Mouse (Mus musculus): ENCODE measurements around the gene Clasp2. TPM values are rescaled to one million over a fixed set of nuclear protein-coding genes. Genes with fewer than 3 reads are reported as not detected.
"Not testable (repeated sequence)": the region's sequence is repeated elsewhere in the genome, so short reads cannot be mapped to it uniquely, and the experiment has no call there.

Gene Clasp2
- polyA plus RNA-seq, 1 experiment from 2014 or later: 117 TPM

DNA sequence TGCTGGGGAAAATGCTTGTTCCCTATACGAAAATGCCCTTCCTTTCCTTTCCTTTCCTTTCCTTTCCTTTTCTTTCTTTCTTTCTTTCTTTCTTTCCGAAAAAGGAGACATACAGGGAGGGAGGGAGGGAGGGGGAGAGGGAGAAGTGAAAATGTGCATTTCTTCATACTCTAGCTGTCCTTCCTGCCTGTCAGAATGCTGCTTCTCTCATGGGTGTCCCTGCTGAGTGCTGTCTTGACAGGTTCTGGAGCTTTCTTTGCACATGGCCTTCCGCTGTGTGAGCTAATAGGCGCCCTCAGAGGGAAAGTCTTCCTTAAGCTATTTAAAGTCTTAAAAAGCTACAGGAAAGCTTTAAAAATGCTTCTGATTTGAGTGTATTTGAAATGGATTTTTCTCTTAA lies 95.7 kb downstream of the Clasp2 start:
- no peak for ATAC-seq (ENCODE audit: low FRiP score, low read depth)
- Histone ChIP-seq H3K4me1 (replicated peaks) (no peaks in the 10 kb centered on the region), H3K9me3 (no peaks in the 10 kb centered on the region), H3K27ac (replicated peaks) (no peak overlapping the region), H3K27me3 (no peaks in the 10 kb centered on the region), H3K36me3 (peaks cover 8% of the 10 kb centered on the region), H3K9ac (no peak overlapping the region), H3K4me3 (no peak overlapping the region), H3K4me2 (no peak overlapping the region)
- 88% methylated on average over 3 of the region's 4 CpGs for WGBS

- H3K36me3 ChIP-seq: peaks cover 10% of the 10 kb centered on the region
- no peak for ATAC-seq (ENCODE audit: low FRiP score, low read depth)
- H3K27me3 ChIP-seq: no peaks in the 10 kb centered on the region
- no peaks in the 10 kb centered on the region for H3K4me1 ChIP-seq (replicated peaks)
- H3K27ac ChIP-seq (replicated peaks): no peak overlapping the region
- H3K4me3 ChIP-seq: no peak overlapping the region
- 91% methylated on average over 5 of the region's 5 CpGs for WGBS
- H3K9ac ChIP-seq: no peak overlapping the region
- H3K9me3 ChIP-seq: no peaks in the 10 kb centered on the region
- H3K4me2 ChIP-seq: no peak overlapping the region
Observed at GRCm38 (mm10) chr9:113837461-113837860, 96.2 kb downstream of the Clasp2 start.

DNA sequence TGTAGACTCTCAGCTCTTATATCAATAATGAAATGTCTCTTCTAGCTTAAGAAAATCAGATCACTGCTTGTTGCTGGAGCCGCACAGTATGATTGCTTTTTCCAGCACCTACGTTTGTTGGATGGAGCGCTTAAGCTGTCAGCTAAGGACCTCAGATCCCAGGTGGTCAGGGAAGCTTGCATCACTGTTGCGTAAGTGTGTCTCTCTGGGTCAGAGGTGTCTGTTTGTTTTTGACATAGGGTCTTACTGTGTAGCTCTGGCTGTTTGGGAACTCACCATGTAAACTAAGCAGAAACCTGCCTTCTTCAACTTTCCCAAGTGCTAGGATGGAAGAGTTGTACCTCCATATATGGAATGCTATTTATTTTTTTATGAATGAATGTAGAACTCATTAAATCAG lies 102.8 kb downstream of the Clasp2 start:
- peaks cover 39% of the 10 kb centered on the region for H3K36me3 ChIP-seq

GRCm38 (mm10) chr9:113855441-113855840 lies 114.2 kb downstream of the Clasp2 start:
- Histone ChIP-seq H3K4me1 (replicated peaks) (no peaks in the 10 kb centered on the region), H3K27ac (replicated peaks) (no peak overlapping the region), H3K9me3 (no peaks in the 10 kb centered on the region), H3K36me3 (peaks cover 67% of the 10 kb centered on the region), H3K4me2 (no peak overlapping the region), H3K4me3 (no peak overlapping the region), H3K9ac (no peak overlapping the region), H3K27me3 (no peaks in the 10 kb centered on the region)
- WGBS: 95% methylated on average over 3 of the region's 3 CpGs
- no peak for ATAC-seq (ENCODE audit: low FRiP score, low read depth)

More for the DNA sequence above, 102.8 kb downstream of the Clasp2 start:
- H3K9me3 ChIP-seq: no peaks in the 10 kb centered on the region
- no peak overlapping the region for H3K9ac ChIP-seq
- H3K27ac ChIP-seq (replicated peaks): no peak overlapping the region
- ATAC-seq (ENCODE audit: low FRiP score, low read depth): no peak
- no peak overlapping the region for H3K4me3 ChIP-seq
- H3K27me3 ChIP-seq: no peaks in the 10 kb centered on the region
- 89% methylated on average over 4 of the region's 4 CpGs for WGBS
- no peak overlapping the region for H3K4me2 ChIP-seq
- H3K4me1 ChIP-seq (replicated peaks): no peaks in the 10 kb centered on the region

DNA sequence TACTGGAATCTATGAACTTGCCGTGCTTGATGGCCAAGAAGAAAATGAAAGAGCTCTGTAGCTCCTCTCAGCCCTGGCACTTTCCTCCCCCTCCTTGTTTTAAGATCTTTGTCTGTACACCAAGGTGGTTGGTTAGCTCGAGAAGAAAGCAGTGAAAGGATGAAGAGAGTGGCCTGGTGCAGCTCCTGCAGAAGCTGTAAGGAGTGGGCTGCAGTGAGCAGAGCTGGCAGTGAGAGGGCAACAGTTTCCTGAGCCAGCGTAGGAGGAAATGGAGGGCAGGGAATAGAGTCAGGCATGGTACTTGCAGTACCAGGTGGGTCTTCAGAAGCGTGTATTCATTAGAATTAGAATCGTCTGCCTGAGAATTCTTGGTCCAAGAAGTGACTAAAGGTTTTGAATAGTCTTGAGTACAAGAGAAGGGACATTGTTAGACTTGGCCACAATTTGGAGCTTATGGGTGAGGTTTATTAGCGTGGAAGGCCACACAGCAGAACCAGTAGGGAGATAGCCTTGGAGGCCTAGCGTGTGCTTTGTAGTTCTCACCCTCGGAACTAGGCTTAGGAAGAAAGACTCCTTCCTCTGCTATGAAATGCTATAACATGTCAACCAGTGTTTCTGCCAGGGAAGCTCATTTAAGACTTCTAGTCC lies 116.1 kb downstream of the Clasp2 start:
- Histone ChIP-seq H3K27ac (replicated peaks) (no peak overlapping the region), H3K36me3 (peaks cover 61% of the 10 kb centered on the region), H3K4me3 (no peak overlapping the region), H3K9me3 (no peaks in the 10 kb centered on the region), H3K27me3 (no peaks in the 10 kb centered on the region), H3K9ac (no peak overlapping the region), H3K4me1 (replicated peaks) (no peaks in the 10 kb centered on the region), H3K4me2 (no peak overlapping the region)
- no peak for ATAC-seq (ENCODE audit: low FRiP score, low read depth)
- 89% methylated on average over 8 of the region's 8 CpGs for WGBS

DNA sequence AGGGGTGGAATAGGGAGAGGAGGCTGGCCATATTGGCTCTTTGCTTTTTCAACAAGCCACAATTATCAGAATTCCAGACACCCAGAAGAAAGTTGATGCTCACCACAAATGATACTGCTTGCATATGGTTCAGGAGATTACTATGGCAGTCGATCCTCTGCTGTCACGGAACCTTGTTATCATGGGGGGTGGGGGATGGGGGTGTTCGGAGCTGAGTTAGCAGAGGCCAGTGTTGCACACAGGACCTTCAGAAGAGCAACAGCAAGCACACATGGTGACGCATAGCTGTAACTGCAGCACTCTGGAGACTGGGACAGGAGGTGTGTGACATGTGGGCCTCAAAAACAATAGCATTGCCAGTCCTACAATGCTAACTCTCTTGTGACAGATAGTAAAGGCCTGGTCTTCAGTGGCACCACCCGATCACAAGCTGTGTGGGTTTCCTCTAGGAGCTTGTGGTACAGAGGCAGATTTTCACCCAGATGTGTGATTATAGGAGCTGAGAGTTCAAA lies 116.7 kb downstream of the Clasp2 start:
- no peak overlapping the region for H3K4me3 ChIP-seq
- peaks cover 61% of the 10 kb centered on the region for H3K36me3 ChIP-seq
- H3K9me3 ChIP-seq: no peaks in the 10 kb centered on the region
- no peak overlapping the region for H3K9ac ChIP-seq
- no peak for ATAC-seq (ENCODE audit: low FRiP score, low read depth)
- no peak overlapping the region for H3K27ac ChIP-seq (replicated peaks)
- H3K27me3 ChIP-seq: no peaks in the 10 kb centered on the region
- 88% methylated on average over 5 of the region's 5 CpGs for WGBS
- no peak overlapping the region for H3K4me2 ChIP-seq
- no peaks in the 10 kb centered on the region for H3K4me1 ChIP-seq (replicated peaks)

DNA sequence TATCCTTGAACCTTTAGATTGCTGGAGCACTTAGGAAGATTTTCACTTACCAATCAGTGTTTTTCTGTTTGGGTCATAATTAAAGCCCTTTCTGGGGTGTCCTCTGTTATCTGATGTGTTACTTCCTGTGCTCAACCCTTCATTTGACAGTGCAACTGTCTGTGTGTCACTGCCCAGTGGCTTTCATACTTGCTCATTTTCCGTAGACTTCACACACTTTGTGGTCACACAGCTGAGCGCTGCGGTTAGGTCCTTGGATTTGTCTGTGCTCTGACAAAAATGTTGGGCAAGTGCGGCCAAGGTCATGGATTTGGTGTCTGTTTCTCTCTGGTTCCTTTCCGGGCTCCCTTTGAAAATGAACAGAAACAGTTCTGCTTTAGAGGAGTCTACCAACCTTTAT lies 118.1 kb downstream of the Clasp2 start:
- Histone ChIP-seq H3K36me3 (peaks cover 60% of the 10 kb centered on the region), H3K4me3 (no peak overlapping the region), H3K27ac (replicated peaks) (no peak overlapping the region), H3K27me3 (no peaks in the 10 kb centered on the region), H3K9ac (no peak overlapping the region), H3K9me3 (no peaks in the 10 kb centered on the region), H3K4me2 (no peak overlapping the region), H3K4me1 (replicated peaks) (no peaks in the 10 kb centered on the region)
- WGBS: 92% methylated on average over 5 of the region's 5 CpGs
- no peak for ATAC-seq (ENCODE audit: low FRiP score, low read depth)

DNA sequence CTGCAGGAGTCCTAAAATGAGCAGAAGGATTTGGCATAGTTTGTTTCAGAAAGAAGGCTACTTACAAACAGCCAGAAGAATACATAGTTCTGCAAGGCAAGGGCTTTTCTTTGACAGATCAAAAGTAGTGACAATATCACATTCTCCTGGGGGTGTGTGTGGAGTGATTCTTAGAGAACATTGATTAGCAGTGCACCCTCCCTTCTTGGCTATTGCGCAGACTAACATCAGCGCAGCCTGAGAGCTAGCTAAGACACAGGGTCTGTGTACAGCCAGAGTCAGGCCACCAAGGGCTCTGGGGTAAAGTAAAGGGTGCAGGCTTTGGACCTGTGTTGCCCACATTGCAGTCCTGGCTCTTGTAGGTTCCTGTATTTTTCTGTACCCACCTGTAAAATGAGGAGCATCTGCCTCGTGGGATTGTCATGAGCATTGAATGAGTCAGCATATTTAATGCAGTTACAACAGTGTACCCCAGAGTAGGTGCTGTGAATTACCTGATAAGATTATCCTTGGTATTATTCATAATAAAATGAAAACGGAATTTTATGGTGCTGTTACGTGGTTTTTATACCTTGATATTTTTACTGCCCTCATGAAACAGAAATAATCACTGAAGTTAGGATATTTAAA lies 122.2 kb downstream of the Clasp2 start:
- no peak for ATAC-seq (ENCODE audit: low FRiP score, low read depth)
- H3K36me3 ChIP-seq: peaks cover 64% of the 10 kb centered on the region
- H3K9me3 ChIP-seq: no peaks in the 10 kb centered on the region
- no peaks in the 10 kb centered on the region for H3K27me3 ChIP-seq
- 94% methylated on average over 5 of the region's 5 CpGs for WGBS
- H3K9ac ChIP-seq: no peak overlapping the region
- H3K4me3 ChIP-seq: no peak overlapping the region
- no peaks in the 10 kb centered on the region for H3K4me1 ChIP-seq (replicated peaks)
- H3K4me2 ChIP-seq: no peak overlapping the region
- no peak overlapping the region for H3K27ac ChIP-seq (replicated peaks)

GRCm38 (mm10) chr9:113867951-113868350 lies 126.7 kb downstream of the Clasp2 start:
- no peaks in the 10 kb centered on the region for H3K9me3 ChIP-seq
- no peak overlapping the region for H3K27ac ChIP-seq (replicated peaks)
- H3K4me1 ChIP-seq (replicated peaks): no peaks in the 10 kb centered on the region
- no peak for ATAC-seq (ENCODE audit: low FRiP score, low read depth)
- H3K36me3 ChIP-seq: peaks cover 79% of the 10 kb centered on the region
- H3K4me3 ChIP-seq: no peak overlapping the region
- WGBS: 89% methylated on average over 5 of the region's 5 CpGs
- no peak overlapping the region for H3K9ac ChIP-seq
- H3K27me3 ChIP-seq: no peaks in the 10 kb centered on the region
- no peak overlapping the region for H3K4me2 ChIP-seq

GRCm38 (mm10) chr9:113894903-113895302 lies 153.6 kb downstream of the Clasp2 start:
- 96% methylated on average over 3 of the region's 3 CpGs for WGBS
- Histone ChIP-seq H3K27ac (replicated peaks) (no peak overlapping the region), H3K27me3 (no peaks in the 10 kb centered on the region), H3K36me3 (peaks cover 77% of the 10 kb centered on the region), H3K4me1 (replicated peaks) (no peaks in the 10 kb centered on the region), H3K4me3 (no peak overlapping the region), H3K9ac (no peak overlapping the region), H3K9me3 (no peaks in the 10 kb centered on the region), H3K4me2 (no peak overlapping the region)
- ATAC-seq (ENCODE audit: low FRiP score, low read depth): no peak

GRCm38 (mm10) chr9:113903136-113903535 lies 161.9 kb downstream of the Clasp2 start:
- no peak overlapping the region for H3K4me3 ChIP-seq
- H3K4me1 ChIP-seq (replicated peaks): no peaks in the 10 kb centered on the region
- no peaks in the 10 kb centered on the region for H3K27me3 ChIP-seq
- no peak for ATAC-seq (ENCODE audit: low FRiP score, low read depth)
- H3K27ac ChIP-seq (replicated peaks): no peak overlapping the region
- no peaks in the 10 kb centered on the region for H3K9me3 ChIP-seq
- H3K9ac ChIP-seq: no peak overlapping the region
- peaks cover 90% of the 10 kb centered on the region for H3K36me3 ChIP-seq
- no peak overlapping the region for H3K4me2 ChIP-seq
- WGBS: 85% methylated on average over 4 of the region's 4 CpGs

DNA sequence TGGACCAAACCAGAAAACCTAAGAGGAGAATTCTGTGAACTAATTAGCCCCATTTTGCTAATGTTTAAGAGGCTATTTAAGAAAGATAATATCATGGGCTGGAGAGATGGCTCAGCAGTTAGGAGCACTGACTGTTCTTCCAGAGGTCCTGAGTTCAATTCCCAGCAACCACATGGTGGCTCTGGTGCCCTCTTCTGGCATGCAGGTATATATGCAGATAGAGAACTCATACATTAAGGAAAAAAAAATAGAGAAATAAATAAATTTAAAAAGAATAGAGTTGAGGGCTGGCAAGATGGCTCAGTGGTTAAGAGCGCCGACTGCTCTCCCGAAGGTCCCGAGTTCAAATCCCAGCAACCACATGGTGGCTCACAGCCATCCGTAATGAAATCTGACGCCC lies 163.0 kb downstream of the Clasp2 start:
- not testable (repeated sequence) for H3K4me2 ChIP-seq; H3K27ac ChIP-seq (replicated peaks); H3K9me3 ChIP-seq; H3K4me1 ChIP-seq (replicated peaks); H3K27me3 ChIP-seq; ATAC-seq (ENCODE audit: low FRiP score, low read depth); H3K9ac ChIP-seq; H3K4me3 ChIP-seq
- H3K36me3 ChIP-seq: peaks cover 91% of the 10 kb centered on the region
- WGBS: 92% methylated on average over 6 of the region's 6 CpGs
